Mouse (Mus musculus) forebrain, embryonic 14.5 days (tissue): ENCODE measurements around the gene 1700029I15Rik. TPM values are rescaled to one million over a fixed set of nuclear protein-coding genes. Genes with fewer than 3 reads are reported as not detected.

Source experiments
- ATAC-seq: fragments of 200-750 bp; cut with Nextera tagmentation; 2 replicates; pipeline ENCODE4 v1.8.0; 2017; ENCODE audit warnings: mild to moderate bottlenecking, moderate library complexity
- DNase-seq: peaks from one replicate; pipeline ENCODE4 v3.0.0-alpha.2; 2015; ENCODE audit warnings: low spot score
- H3K27ac ChIP-seq: fragments of 300-500 bp; sonication (generic); 2 replicates; pipeline ENCODE4 v1.5.1; 2014; ENCODE audit warnings: low read depth, mild to moderate bottlenecking, control low read depth, low read length, moderate library complexity
- H3K27me3 ChIP-seq: fragments of 300-500 bp; sonication (generic); replicated peaks from 2 replicates; pipeline ENCODE4 v1.6.1; 2014; ENCODE audit warnings: low read length, control low read depth, mixed read lengths; ENCODE audit not compliant: control insufficient read depth, insufficient read depth
- H3K36me3 ChIP-seq: fragments of 300-500 bp; sonication (generic); 2 replicates; pipeline ENCODE4 v1.6.1; 2014; ENCODE audit warnings: low read length, control low read depth; ENCODE audit not compliant: control insufficient read depth, insufficient read depth
- H3K4me1 ChIP-seq: fragments of 300-500 bp; sonication (generic); 2 replicates; pipeline ENCODE4 v1.6.1; 2014; ENCODE audit warnings: antibody characterized with exemption, low read length, control low read depth; ENCODE audit not compliant: control insufficient read depth, insufficient read depth
- H3K4me2 ChIP-seq: fragments of 300-500 bp; sonication (generic); 2 replicates; pipeline ENCODE4 v1.6.1; 2014; ENCODE audit warnings: mild to moderate bottlenecking, control low read depth, low read length
- H3K4me3 ChIP-seq: fragments of 300-500 bp; sonication (generic); 2 replicates; pipeline ENCODE4 v1.5.1; 2014; ENCODE audit warnings: low read depth, low read length, control low read depth
- H3K9ac ChIP-seq: fragments of 300-500 bp; sonication (generic); 2 replicates; pipeline ENCODE4 v1.6.1; 2014; ENCODE audit warnings: mild to moderate bottlenecking, low read length, control low read depth, moderate library complexity
- H3K9me3 ChIP-seq: fragments of 300-500 bp; sonication (generic); replicated peaks from 2 replicates; pipeline ENCODE4 v1.6.1; 2016; ENCODE audit warnings: low read length, control low read depth, mixed read lengths; ENCODE audit not compliant: control insufficient read depth
- WGBS: fragments of 180-500 bp; shearing (Covaris S2); extraction: QIAGEN DNeasy Blood & Tissue Kit; methylation state at CpG from one replicate; pipeline ENCODE4 v1.1.7; 2014; 5-methylcytosine and 5-hydroxymethylcytosine counted together
- microRNA-seq: library from miRNA; unstranded; fragments of <30 nt; microRNA quantifications from one replicate; pipeline ENCODE4, GENCODE M21; 2016
- polyA plus RNA-seq: library from polyadenylated mRNA; unstranded; fragments of >200 nt; fragmentation: Nextera tagmentation; extraction: Ambion mirVana; gene quantifications from 2 replicates; pipeline ENCODE4 v1.2.1, GENCODE M21; 2014

Gene 1700029I15Rik
- polyA plus RNA-seq, 1 experiment from 2014 or later: 3.7 TPM

- ATAC-seq (no peak), DNase-seq (no peak)
- peak overlapping the region; percentile 82 for H3K4me2 ChIP-seq
- peaks cover 27% of the 10 kb centered on the region for H3K4me1 ChIP-seq
- H3K36me3 ChIP-seq: no peaks in the 10 kb centered on the region
- H3K4me3 ChIP-seq: peak overlapping the region; percentile 69
- H3K9ac ChIP-seq: peak overlapping the region; percentile 61
- 0 out of 2 replicates have a peak, but pooled peaks cover 4% of the 10 kb centered on the region for H3K27me3 ChIP-seq
- 6% methylated on average over 12 of the region's 12 CpGs for WGBS
- H3K27ac ChIP-seq: peak overlapping the region; percentile 9; the same call in 1 of the 2 replicates
- H3K9me3 ChIP-seq: no peaks in the 10 kb centered on the region
These were observed 52.0 kb downstream of the 1700029I15Rik start for GRCm38 (mm10) chr2:92434375-92434745.

GRCm38 (mm10) chr2:92435023-92435422 is 52.7 kb downstream of the 1700029I15Rik start:
- DNase-seq (no peak), ATAC-seq (no peak)
- H3K4me3 ChIP-seq: no peak overlapping the region; the same call in 1 of the 2 replicates
- H3K4me1 ChIP-seq: peaks cover 27% of the 10 kb centered on the region
- H3K4me2 ChIP-seq: peak overlapping the region; percentile 82; the same call in 1 of the 2 replicates
- no peak overlapping the region for H3K27ac ChIP-seq
- 0 out of 2 replicates have a peak, but pooled peaks cover 4% of the 10 kb centered on the region for H3K27me3 ChIP-seq
- H3K9ac ChIP-seq: peak overlapping the region; percentile 61; the same call in 1 of the 2 replicates
- WGBS: 47% methylated on average over 6 of the region's 6 CpGs
- no peaks in the 10 kb centered on the region for H3K36me3 ChIP-seq
- no peaks in the 10 kb centered on the region for H3K9me3 ChIP-seq

Small RNAs within 50 kb of the gene (microRNA-seq; reads per million reads assigned to microRNA genes)
- 1.1 reads per million for gene Mir7000

Other genes with a start within 250 kb of the 1700029I15Rik start
- gene Pex16, start 7.9 kb upstream of the 1700029I15Rik start, polyA plus RNA-seq: 37.1 and 37.9 TPM in 2 replicates
- gene Large2, start 7.7 kb upstream of the 1700029I15Rik start, polyA plus RNA-seq: 0.99 and 1.5 TPM in 2 replicates
- gene Mapk8ip1, start 18.7 kb downstream of the 1700029I15Rik start, polyA plus RNA-seq: 49.3 and 54.5 TPM in 2 replicates
- 16.1 and 24.6 TPM in 2 replicates for gene Cry2, start 51.5 kb downstream of the 1700029I15Rik start, polyA plus RNA-seq
- gene Slc35c1, start 78.0 kb downstream of the 1700029I15Rik start, polyA plus RNA-seq: 8.7 and 11.3 TPM in 2 replicates
- 18.9 and 19.9 TPM in 2 replicates for gene Chst1, start 217.2 kb downstream of the 1700029I15Rik start, polyA plus RNA-seq